Mouse (Mus musculus) layer of hippocampus, postnatal 25 days (tissue): Measurements from ENCODE around the gene Ubl5. TPM values are rescaled to one million over a fixed set of nuclear protein-coding genes. Genes with fewer than 3 reads are reported as not detected.
"Not testable (repeated sequence)": the region's sequence is repeated elsewhere in the genome, so short reads cannot be mapped to it uniquely, and the experiment has no call there.

Experiments used
- DNase-seq, 2 experiments: peaks; one replicate each; pipeline ENCODE4 v3.0.0; 2022; ENCODE audit warnings: mixed read lengths in 2 of 2, low spot score in 1 of 2; ENCODE audit errors: extremely low spot score in 1 of 2
- total RNA-seq, 2 experiments: library from RNA; stranded (reverse); gene quantifications; 2 replicates each; pipeline ENCODE4 v1.2.3; 2021

The Ubl5 gene
- total RNA-seq, 2 experiments from 2014 or later: 307 to 354 TPM

DNA sequence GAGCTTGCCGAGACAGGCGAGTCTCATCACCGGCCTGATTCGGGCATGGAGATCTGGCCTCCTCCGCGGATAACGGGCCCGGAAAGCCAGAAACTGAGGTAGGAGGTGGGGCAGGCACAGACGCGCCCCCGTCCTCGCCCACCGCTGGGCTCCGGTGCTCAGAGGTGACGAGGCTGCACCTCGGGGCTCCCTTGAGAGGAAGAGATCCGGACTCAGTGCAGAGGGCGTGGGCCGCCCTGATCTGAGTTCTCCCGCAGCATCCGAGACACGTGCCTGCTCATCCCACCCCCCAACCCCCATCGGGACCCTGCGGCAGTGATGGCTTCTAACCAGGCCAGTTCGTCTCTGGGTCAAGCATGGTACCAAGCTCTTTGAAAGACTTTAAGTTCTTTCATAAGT, 9.6 kb downstream of the Ubl5 start:
- no peak for DNase-seq

- no peak for DNase-seq
Observed at GRCm38 (mm10) chr9:20653859-20654258, 11.2 kb downstream of the Ubl5 start.

GRCm38 (mm10) chr9:20657546-20657945, 14.9 kb downstream of the Ubl5 start:
- DNase-seq: no peak

DNA sequence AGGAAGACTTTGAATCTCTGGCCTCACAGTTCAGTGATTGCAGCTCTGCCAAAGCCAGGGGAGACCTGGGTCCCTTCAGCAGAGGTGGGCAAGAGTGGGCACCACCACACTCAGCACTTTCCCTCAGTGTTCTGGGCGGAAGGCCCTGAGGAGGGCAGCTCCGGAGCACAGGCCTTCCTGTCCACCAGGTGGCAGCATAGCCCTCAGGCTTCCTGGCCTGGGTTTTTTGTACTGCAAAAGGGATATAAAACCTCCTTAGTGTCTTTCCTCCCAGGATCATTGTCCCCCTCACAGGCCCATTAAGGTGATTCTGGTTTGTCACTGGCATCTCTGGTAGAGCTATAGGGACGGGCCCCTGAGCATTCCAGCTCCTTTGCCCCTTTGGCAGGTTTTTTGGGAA, 19.6 kb downstream of the Ubl5 start:
- peak in 1 of 2 experiments; percentile 90 for DNase-seq

DNA sequence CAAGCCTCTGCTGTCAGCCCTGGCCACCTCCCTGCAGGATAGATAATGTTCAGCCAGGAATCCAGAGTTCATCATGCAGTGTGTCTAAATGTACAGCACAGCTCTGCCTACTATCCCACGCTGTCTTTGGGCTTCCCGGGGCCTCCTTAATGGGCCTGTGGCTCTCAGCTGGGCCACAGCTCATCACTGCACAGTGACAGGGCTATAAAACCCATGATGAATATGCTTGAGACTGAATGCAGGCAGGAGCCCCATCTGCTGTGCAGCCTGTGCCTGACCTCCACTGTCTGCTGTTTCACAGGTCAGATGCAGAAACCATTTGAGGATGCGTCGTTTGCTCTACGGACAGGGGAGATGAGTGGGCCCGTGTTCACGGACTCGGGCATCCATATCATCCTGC, 20.2 kb downstream of the Ubl5 start:
- DNase-seq: no peak

GRCm38 (mm10) chr9:20663956-20664355, 21.3 kb downstream of the Ubl5 start:
- peak in 1 of 2 experiments; percentile 36 for DNase-seq

DNA sequence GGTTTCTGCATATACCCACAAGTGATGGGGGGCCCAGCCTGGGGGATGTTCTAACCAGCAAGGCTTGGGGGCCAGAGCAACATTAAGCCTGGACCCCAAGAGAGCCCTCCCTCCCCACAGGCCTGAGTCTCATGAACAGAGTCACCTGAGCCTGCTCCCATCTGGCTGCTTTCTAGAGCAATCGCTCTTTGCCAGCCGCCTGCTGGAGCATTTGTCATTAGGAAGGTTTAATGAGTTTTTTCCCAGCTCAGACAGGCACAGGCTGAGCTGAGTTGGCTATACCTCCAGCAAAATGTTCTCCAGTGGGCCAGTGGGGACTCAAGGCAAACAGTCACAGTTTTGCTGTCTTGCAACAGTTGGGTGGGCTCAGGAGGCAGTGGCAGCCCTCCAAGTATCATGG, 21.7 kb downstream of the Ubl5 start:
- peak in 1 of 2 experiments; percentile 31 for DNase-seq

- no peak for DNase-seq
Observed at GRCm38 (mm10) chr9:20664982-20665637, 22.4 kb downstream of the Ubl5 start.

DNA sequence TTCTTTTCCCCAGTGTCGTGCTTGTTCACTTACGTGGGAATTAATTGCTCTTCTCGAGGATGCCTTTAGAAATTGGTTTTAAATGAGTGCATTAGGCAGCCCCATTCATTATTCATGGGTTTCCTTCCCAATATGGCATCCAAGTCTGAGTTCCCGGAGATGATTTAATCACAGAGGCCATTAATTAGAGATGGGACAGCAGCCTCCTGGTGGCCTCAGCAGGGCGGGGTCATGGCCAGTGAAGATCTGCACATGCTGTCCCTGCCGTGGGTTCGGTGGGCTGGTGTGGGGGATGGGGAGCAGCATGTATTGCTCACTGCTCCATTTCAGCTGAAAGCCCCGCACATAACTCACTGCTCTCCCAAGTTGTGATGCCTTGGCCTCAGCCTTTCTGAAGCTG, 23.2 kb downstream of the Ubl5 start:
- DNase-seq: no peak

DNA sequence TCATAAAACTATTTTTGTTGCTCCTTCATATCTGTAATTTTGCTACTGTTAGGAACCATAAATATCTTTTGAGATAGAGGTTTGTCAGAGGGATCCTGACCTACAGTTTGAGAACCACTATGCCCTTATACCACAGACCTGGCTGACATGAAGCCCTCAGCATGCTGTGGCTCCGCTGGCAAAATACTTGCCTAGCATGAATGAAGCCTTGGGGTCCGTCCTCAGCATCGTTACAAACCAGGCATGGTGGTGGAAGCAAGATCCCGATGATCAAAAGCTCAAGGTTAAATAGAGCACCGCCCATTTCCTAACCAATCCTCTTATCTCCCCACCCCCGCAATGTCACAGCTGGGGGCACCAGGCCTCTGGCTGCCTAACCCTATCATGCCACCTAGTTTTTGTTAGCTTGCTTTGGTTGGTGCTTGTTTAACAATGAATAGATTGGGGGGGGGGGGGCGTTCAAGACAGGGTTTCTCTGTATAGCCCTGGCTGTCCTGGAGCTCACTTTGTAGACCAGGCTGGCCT, 23.9 kb downstream of the Ubl5 start:
- no peak for DNase-seq

GRCm38 (mm10) chr9:20668065-20668464, 25.4 kb downstream of the Ubl5 start:
- no peak for DNase-seq

DNA sequence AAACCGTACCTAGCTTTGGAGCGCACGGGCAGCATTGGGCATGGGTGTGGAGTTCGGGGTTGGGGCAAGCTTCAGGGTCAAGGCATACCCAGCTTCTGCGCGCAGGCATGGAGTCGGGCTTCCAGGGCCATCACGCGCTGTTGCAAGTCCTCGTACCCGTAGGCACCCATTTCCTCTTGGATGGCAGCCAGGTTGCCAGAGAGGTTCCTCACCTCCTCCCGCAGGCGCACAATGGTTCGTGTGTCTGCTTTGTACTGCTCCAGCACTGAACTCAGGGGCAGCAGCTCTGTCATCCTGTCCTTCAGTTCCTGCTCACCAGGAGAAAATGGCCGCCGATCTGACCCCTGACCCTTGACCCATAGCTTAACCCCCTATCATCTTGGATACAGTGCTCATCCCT, 29.4 kb downstream of the Ubl5 start:
- DNase-seq: no peak

GRCm38 (mm10) chr9:20677892-20678291, 35.2 kb downstream of the Ubl5 start:
- DNase-seq: no peak

GRCm38 (mm10) chr9:20680378-20680958, 37.8 kb downstream of the Ubl5 start:
- DNase-seq: no peak

GRCm38 (mm10) chr9:20681546-20682388, 39.1 kb downstream of the Ubl5 start:
- DNase-seq: no peak

GRCm38 (mm10) chr9:20682389-20682722, 39.7 kb downstream of the Ubl5 start:
- no peak for DNase-seq

DNA sequence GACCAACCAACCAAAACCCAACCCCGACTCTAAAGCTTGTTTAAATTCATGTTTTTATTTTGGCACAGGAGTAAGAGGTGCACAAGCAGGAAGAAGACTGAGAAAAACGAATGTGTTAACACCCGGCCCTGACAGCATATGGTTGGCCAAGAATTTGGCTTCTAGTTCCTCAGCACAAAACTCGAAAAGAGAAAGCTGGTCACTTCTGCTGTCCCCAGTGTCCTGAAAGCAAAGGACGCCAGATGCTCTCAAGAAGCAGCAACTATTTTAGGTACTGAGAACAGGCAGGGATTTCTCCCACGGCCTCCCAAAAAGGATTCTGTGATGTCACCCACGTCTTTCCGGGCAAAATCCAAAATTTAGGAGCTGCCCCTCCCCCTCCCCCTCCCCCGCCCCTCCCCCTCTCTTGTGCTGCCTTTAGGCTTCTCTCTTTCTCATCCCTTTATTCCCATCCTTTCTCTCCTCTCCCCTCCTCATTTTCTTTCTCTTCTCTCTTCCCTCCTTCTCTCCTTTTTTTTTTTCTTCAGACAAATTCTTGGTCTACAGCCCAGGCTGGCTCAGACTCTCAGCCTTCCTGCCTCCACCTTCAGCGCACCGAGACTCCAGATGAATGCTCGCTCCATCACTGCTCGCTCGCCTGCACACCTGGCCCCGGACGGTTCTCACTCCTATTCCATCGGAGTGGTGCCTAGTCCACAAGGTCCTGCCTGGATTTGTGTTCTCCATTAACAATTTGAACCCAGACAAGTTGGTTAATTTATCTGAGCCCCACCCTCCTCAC, 42.6 kb downstream of the Ubl5 start:
- no peak for DNase-seq

DNA sequence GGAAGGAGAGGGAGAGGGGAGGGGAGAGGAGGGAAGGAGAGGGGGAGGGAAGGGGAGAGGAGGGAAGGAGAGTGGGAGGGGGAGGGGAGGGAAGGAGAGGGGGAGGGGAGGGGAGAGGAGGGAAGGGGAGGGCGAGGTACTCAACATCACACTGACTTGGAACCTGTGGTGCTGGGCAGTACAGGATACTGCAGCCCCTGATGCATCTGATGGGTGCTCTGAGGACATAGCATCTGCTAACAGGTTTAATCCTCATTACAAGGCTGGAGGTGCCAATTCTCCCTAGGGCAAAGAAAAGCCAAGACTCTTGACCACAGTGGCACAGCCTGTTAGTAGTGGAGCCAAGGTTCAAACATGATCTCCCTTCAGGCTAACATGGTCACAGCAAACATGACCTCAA, 46.7 kb downstream of the Ubl5 start:
- no peak for DNase-seq

DNA sequence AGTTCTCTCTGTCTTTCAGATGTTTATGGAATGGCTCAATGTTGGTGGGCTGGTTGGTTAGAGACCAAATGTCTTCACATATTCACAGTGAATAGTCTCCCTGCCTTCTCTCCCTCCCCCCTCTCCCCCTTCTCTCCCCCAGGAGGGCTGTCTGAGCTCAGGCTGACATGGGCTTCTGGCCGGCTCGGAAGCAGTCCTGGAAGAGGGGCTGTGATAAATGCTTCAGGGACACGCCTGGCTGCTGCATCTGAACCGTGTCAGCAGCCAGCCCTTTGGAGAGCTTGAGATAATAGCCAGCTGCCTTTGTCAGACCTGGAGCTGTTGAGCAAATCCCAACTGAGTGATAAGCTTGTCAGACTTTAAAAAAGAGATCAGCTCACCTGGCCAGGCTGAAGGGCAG, 47.2 kb downstream of the Ubl5 start:
- DNase-seq: no peak

GRCm38 (mm10) chr9:20690449-20690848, 47.8 kb downstream of the Ubl5 start:
- not testable (repeated sequence) for DNase-seq

DNA sequence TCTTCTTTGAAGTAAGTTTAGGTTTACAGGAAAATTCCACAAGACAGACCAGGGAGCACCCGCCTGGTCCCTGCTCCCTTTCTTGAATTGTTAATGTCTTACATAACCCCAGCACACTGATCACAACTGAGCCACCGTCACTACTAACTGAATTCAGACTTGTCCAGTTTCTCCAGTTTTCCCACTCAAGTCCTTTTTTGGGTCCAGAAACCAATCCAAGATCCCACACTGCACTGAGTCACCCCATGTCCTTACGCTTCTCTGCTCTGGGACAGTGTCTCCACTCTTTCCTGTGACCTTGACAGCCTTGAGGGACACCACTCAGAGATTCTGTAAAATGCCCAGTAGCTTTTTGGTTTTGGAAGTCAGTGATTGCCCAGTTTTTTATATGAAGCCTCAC, 50.2 kb downstream of the Ubl5 start:
- no peak for DNase-seq
